Mouse (Mus musculus): Measurements from ENCODE around the gene Gpr26. TPM values are rescaled to one million over a fixed set of nuclear protein-coding genes. Genes with fewer than 3 reads are reported as not detected.

Gpr26 gene
- not detected in 2 replicates for polyA plus RNA-seq (2011; ENCODE audit: insufficient read length, low read depth, missing spikeins)

- H3K27ac ChIP-seq (ENCODE audit: insufficient read depth, low read length): no peak within 1 kb of the TSS
- no peaks in the 10 kb centered on the region for H3K4me1 ChIP-seq (ENCODE audit: control insufficient read depth, insufficient read depth, low read length)
- TF ChIP-seq CTCF (IDR thresholded peaks at IDR 0.05; ENCODE audit: borderline replicate concordance, insufficient read depth, low read length) (no peak), POLR2A (IDR thresholded peaks at IDR 0.05; ENCODE audit: low read depth, low read length) (no peak)
- H3K4me3 ChIP-seq (ENCODE audit: insufficient read depth, low read length): no peak within 1 kb of the TSS
These were observed at the start of gene Gpr26 for GRCm38 (mm10) chr7:131966023-131966915. Gpr26 (plus strand) TSS chr7:131966460.

DNA sequence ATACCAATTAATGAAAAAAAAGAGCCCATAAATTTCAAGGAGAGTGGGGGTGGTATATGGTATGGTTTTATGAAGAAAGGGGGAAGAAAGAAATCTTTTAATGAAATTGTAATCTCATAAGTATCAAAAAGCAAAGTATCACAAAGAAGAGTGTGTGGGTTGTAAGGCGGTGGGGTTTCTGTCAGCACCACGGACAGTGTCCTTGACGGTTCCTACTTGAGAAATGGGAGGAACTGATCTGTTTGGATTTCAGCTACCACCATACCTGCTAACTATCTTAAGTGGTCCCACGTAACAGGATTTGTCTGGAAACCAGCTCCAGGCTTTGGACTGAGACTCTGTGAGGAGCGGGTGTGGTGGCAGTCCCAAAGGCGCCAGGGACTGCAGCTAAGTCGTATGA is 48.9 kb upstream of the Gpr26 start:
- Histone ChIP-seq H3K4me1 (ENCODE audit: control insufficient read depth, insufficient read depth, low read length) (no peaks in the 10 kb centered on the region), H3K4me3 (ENCODE audit: insufficient read depth, low read length) (no peak overlapping the region), H3K27ac (ENCODE audit: insufficient read depth, low read length) (no peak overlapping the region)
- TF ChIP-seq CTCF (IDR thresholded peaks at IDR 0.05; ENCODE audit: borderline replicate concordance, insufficient read depth, low read length) (no peak), POLR2A (IDR thresholded peaks at IDR 0.05; ENCODE audit: low read depth, low read length) (no peak)

GRCm38 (mm10) chr7:131927288-131928050 is 38.8 kb upstream of the Gpr26 start:
- H3K27ac ChIP-seq (ENCODE audit: insufficient read depth, low read length): no peak overlapping the region
- TF ChIP-seq POLR2A (IDR thresholded peaks at IDR 0.05; ENCODE audit: low read depth, low read length) (no peak), CTCF (IDR thresholded peaks at IDR 0.05; ENCODE audit: borderline replicate concordance, insufficient read depth, low read length) (no peak)
- H3K4me1 ChIP-seq (ENCODE audit: control insufficient read depth, insufficient read depth, low read length): no peaks in the 10 kb centered on the region
- no peak overlapping the region for H3K4me3 ChIP-seq (ENCODE audit: insufficient read depth, low read length)

DNA sequence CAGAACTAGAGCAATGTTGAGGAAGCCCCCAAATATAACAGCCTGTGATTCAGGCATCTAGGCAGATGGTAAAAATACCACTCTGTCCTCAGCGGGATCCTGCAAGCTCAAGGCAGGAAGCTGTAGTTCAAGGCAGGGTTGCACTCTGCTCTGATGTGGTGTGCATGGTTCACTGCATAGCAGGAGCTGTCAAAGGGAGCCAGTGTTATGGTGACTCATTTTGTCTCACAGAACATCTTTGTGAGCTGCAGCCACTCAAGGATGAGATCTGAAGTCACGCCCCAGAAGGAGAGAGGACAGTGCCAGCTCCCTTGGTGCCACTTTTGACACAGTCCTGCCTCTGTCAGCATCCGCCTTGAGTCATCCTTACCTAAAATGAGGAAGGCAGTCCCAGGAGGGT is 28.6 kb upstream of the Gpr26 start:
- TF ChIP-seq POLR2A (IDR thresholded peaks at IDR 0.05; ENCODE audit: low read depth, low read length) (no peak), CTCF (IDR thresholded peaks at IDR 0.05; ENCODE audit: borderline replicate concordance, insufficient read depth, low read length) (no peak)
- H3K4me1 ChIP-seq (ENCODE audit: control insufficient read depth, insufficient read depth, low read length): no peaks in the 10 kb centered on the region
- H3K4me3 ChIP-seq (ENCODE audit: insufficient read depth, low read length): no peak overlapping the region
- H3K27ac ChIP-seq (ENCODE audit: insufficient read depth, low read length): no peak overlapping the region

DNA sequence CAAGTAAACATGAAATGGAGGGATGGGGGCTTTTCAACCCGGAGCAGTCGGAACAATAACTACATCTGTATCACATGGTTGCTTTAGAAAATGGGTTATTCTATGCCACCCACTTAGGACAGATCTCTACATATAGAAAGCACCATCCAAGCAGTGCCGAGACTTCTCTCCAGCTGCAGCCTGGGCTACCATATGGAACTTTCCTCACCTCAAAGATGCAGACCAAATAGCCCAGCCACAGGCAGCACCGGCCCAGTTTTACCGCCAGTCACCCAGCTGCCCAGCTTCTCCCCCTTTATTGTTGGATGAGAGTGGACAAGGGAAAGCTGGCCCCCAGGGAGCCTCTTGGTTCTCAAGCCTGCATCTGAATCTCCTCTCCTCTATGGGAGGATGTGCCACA is 15.1 kb upstream of the Gpr26 start:
- H3K27ac ChIP-seq (ENCODE audit: insufficient read depth, low read length): no peak overlapping the region
- no peaks in the 10 kb centered on the region for H3K4me1 ChIP-seq (ENCODE audit: control insufficient read depth, insufficient read depth, low read length)
- no peak overlapping the region for H3K4me3 ChIP-seq (ENCODE audit: insufficient read depth, low read length)
- no peak for TF ChIP-seq CTCF (IDR thresholded peaks at IDR 0.05; ENCODE audit: borderline replicate concordance, insufficient read depth, low read length)
- no peak for TF ChIP-seq POLR2A (IDR thresholded peaks at IDR 0.05; ENCODE audit: low read depth, low read length)

GRCm38 (mm10) chr7:131953402-131953801 is 12.9 kb upstream of the Gpr26 start:
- H3K4me3 ChIP-seq (ENCODE audit: insufficient read depth, low read length): no peak overlapping the region
- H3K27ac ChIP-seq (ENCODE audit: insufficient read depth, low read length): no peak overlapping the region
- no peaks in the 10 kb centered on the region for H3K4me1 ChIP-seq (ENCODE audit: control insufficient read depth, insufficient read depth, low read length)
- TF ChIP-seq CTCF (IDR thresholded peaks at IDR 0.05; ENCODE audit: borderline replicate concordance, insufficient read depth, low read length) (no peak), POLR2A (IDR thresholded peaks at IDR 0.05; ENCODE audit: low read depth, low read length) (no peak)

- Histone ChIP-seq H3K4me3 (ENCODE audit: insufficient read depth, low read length) (no peak overlapping the region), H3K4me1 (ENCODE audit: control insufficient read depth, insufficient read depth, low read length) (no peaks in the 10 kb centered on the region), H3K27ac (ENCODE audit: insufficient read depth, low read length) (no peak overlapping the region)
- no peak for TF ChIP-seq POLR2A (IDR thresholded peaks at IDR 0.05; ENCODE audit: low read depth, low read length)
- TF ChIP-seq CTCF (IDR thresholded peaks at IDR 0.05; ENCODE audit: borderline replicate concordance, insufficient read depth, low read length): no peak
These were observed 7.6 kb upstream of the Gpr26 start for GRCm38 (mm10) chr7:131958705-131959104.

GRCm38 (mm10) chr7:131960551-131960950 is 5.7 kb upstream of the Gpr26 start:
- Histone ChIP-seq H3K4me3 (ENCODE audit: insufficient read depth, low read length) (no peak overlapping the region), H3K4me1 (ENCODE audit: control insufficient read depth, insufficient read depth, low read length) (no peaks in the 10 kb centered on the region), H3K27ac (ENCODE audit: insufficient read depth, low read length) (no peak overlapping the region)
- TF ChIP-seq CTCF (IDR thresholded peaks at IDR 0.05; ENCODE audit: borderline replicate concordance, insufficient read depth, low read length) (no peak), POLR2A (IDR thresholded peaks at IDR 0.05; ENCODE audit: low read depth, low read length) (no peak)

- TF ChIP-seq POLR2A (IDR thresholded peaks at IDR 0.05; ENCODE audit: low read depth, low read length): no peak
- no peak for TF ChIP-seq CTCF (IDR thresholded peaks at IDR 0.05; ENCODE audit: borderline replicate concordance, insufficient read depth, low read length)
- Histone ChIP-seq H3K27ac (ENCODE audit: insufficient read depth, low read length) (no peak overlapping the region), H3K4me1 (ENCODE audit: control insufficient read depth, insufficient read depth, low read length) (no peaks in the 10 kb centered on the region), H3K4me3 (ENCODE audit: insufficient read depth, low read length) (no peak overlapping the region)
These were observed 745 bp downstream of the Gpr26 start for GRCm38 (mm10) chr7:131966916-131967494.
